Mouse (Mus musculus) left cerebral cortex, postnatal 36 days (tissue): ENCODE measurements around the gene Macrod2. TPM values are rescaled to one million over a fixed set of nuclear protein-coding genes. Genes with fewer than 3 reads are reported as not detected.
A peak's percentile ranks its signal among the peaks of the same experiment; 100 is the strongest.

Source experiments
- DNase-seq, 2 experiments: peaks; one replicate each; pipeline ENCODE4 v3.0.0; 2021 to 2022; ENCODE audit warnings: low spot score in 2 of 2, mixed read lengths in 1 of 2
- intact Hi-C: fragments of 180-260 bp; cut with DNase I; formaldehyde crosslinking; loops from one replicate; pipeline ENCODE4 v1.15.1; 2025
- total RNA-seq, 2 experiments: library from RNA; stranded (reverse); gene quantifications; 2 replicates each; pipeline ENCODE4 v1.2.3; 2021

The Macrod2 gene
- 10 to 100 TPM; 47.2 to 55.6 TPM for total RNA-seq

DNA sequence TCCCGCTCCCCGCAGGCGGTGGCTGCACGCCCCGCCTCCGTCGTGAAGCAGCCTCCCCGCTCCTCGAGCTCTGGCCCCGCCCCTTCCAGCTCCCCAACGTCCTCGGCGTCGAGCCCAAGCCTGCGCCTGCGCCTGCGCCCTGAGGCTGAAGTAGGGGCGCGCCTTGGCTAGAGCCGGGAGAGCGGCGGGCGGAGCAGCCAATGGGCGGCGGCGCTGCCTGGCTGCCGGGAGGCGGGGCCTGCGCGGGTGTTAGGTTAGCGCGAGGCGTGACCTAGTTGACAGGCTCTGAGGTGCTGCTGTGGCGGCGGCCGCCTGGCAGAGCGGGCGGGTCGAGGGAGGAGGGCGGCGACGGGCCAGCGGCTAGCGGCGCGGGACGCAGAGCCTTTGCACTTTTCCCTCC, at the start of gene Macrod2:
TSS of gene Macrod2 (plus strand) at position 131 of the 400 bp plus-strand sequence.
- intact Hi-C loops: loop anchor here (5.0 to 10.0 kb wide), 2 partner anchors 193 to 220 kb away; partner anchors contain the start of genes Esf1 and Ndufaf5
- peak; percentile 96 to 99 for DNase-seq

DNA sequence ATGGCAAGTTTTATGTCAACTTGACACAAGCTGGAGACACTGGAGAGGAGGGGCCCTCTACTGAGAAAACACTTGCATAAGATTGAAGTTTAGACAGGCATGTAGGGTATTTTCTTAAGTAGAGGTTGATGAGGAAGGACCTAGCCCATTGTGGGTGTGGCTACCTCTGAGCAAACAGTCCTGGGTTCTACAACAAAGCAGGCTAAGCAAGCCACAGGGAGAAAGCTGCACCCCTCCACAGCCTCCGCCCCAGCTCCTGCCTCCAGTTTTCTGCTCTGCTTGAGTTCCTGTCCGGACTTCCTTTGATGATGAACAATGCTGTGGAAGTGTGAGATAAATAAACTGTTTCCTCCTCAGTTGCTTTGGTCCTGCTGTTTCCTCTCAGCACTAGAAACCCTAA, 35.2 kb upstream of the Macrod2 start:
- no peak for DNase-seq
- intact Hi-C loops: no loop called here

DNA sequence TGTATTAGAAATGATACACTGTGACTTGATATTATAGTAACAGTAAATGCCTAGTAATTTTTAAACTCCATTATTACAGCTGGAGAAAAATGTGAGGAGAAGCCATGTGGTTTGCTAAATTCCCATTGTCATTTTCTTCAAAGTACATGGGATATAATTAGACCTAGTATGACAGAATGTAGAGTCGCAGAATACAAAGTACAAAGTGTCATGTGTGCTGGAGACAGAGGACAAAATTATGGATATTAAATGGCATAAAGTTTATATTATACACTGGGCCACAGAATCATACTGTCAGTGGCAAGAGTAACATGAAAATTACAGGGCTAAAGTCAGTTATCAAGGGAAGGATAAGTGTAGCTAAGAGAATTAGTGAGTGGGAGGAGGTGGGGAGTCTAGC, 30.3 kb upstream of the Macrod2 start:
- no peak for DNase-seq
- intact Hi-C loops: no loop called here

DNA sequence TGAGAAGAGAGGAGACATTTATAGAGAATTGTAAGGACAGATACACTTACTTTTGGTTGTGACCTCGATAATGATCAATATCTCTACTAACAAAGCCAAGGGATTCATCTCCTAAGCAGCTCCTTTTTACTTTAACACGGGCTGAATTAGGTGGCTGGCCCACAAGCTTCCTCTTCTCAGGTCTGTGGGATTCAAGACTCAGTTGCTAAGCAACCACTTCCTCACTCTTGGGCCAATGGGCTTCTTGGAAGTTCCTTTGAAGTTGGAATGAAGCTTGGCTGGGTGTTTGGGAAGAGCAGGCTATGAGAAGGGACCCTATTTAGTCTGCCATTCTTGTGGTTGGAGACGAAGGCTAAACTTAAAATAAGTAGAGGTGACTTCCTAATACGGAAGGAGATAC, 5.6 kb upstream of the Macrod2 start, which contains the start of gene Sel1l2:
TSS of gene Sel1l2 (minus strand) at position 182 of the 400 bp plus-strand sequence.
- DNase-seq: no peak
- intact Hi-C loops: no loop called here

DNA sequence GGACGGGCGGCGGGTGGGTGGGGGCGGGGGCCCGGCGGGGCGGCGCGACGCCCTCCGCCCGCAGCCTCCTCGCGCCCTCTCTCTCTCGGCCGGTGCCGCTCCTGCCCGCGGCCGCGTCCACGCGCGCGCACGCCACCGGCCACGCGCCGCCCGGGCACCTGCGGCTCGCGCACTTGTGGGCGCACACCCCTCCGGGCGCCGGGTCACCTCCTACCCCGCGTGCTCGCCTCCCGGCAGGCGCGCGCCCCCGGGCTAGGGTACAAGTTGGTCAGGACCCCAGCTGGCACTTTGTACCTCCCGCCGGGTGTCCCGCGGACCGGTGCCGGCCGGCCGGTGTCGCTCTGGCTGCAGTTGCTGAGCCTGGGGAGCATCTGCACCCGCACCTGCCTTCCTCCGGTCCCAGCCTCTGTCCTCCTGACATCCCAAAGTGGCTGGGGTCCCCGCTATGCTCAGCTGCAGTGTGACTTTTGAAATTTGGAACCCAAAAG, 679 bp downstream of the Macrod2 start:
- peak; percentile 37 to 55 for DNase-seq
- intact Hi-C loops: loop anchor here (5.0 to 10.0 kb wide), 2 partner anchors 193 to 221 kb away; partner anchors contain the start of genes Esf1 and Ndufaf5

DNA sequence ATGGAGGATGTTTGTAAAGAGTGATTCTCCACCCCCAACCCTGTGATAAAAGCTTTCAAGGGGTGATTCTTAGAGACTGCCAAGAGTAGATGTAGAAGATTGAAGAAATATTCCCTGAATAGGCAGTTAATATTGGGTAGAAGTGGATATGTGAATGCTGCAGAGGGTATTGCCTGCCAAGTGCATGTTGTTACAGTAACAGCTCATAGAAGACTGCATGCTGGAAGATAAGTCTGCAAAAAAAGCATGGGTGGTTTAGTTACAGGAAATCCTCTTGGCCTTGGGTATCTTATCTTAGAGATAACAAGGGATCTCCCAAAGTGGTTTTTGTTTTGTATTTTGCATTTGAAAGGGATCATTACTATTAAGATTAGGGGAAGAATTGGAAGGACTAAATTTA, 30.7 kb downstream of the Macrod2 start:
- intact Hi-C loops: loop anchor here (2.0 to 5.0 kb wide), 2 partner anchors 224 to 255 kb away; partner anchors contain the start of genes Esf1 and Ndufaf5
- DNase-seq: no peak

DNA sequence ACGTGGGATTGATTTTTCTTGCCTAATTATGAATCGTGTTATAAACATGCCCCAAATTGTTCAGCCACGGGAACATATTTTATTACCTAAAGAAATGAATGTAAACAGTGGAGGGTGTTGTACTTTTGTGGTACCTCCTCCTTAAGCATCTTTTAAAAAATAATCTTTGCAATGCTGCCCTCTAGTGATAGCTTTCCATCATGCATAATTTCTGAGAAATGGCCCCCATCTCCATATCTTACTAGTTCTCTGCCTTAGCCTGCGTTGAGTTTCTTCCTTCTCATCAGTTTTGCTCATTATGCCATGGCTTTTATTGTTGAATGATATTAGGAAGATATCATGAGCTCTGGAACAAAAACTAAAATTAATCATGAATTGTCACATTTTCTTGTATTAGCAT, 32.2 kb downstream of the Macrod2 start:
- no peak for DNase-seq

DNA sequence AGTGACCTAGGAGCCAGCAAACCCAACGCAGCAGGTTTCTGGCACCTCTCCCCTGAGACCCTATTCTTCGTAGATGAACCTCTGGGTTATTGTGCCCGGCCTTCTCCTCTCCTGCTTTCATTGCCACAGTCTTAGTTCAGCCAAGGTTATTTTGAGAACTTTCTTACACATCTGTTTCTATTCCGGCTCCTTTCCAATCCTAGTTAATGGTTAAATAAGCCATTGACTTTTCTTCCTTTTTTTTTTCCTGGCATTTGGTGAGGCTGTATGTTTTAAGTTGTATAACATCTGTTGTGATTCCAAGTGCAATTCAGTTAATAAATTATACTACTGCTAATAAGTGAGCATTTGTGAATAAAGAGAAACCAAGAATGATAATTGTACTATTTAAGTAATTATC, 44.0 kb downstream of the Macrod2 start:
- intact Hi-C loops: no loop called here
- no peak for DNase-seq

More for the DNA sequence above, 32.2 kb downstream of the Macrod2 start:
- intact Hi-C loops: loop anchor here (2.0 to 5.0 kb wide), 2 partner anchors 225 to 256 kb away; partner anchors contain the start of genes Esf1 and Ndufaf5

DNA sequence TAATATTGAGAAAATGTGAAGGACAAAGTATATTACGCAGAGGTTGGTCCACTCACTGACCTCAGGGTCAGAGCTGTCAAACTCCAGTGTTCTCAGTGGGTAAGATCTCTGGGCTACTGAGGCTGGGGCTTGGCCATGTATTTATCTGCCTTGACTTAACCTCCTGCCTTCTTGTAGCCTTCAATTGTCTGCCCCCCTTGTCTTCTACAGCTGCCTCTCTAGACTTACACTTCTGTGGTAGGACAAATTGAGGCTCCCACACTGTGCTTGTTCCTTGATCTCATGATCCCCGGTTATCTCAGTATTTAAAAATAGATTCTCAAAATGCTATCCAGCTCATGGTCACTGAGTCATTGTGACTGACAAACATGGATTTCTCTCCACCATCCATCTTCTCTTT, 53.5 kb downstream of the Macrod2 start:
- intact Hi-C loops: no loop called here
- no peak for DNase-seq

DNA sequence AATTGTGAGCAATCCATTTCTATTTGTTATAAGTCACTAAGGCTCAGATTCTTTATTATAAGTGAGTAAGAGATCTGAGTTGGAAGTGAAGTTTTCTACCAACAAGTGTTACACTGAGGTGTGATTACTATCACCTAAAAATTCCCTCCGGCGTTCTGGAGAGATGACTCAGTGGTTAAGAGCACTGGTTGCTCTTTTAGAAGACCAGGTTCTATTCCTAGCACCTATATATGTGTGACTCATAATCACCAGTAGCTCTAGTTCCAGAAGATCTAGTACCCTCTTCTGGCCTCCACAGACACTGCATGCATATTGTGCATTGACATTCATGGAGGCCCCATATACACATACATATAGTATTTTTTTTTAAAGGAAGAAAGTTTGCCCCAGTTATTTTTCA, 80.7 kb downstream of the Macrod2 start:
- DNase-seq: no peak
- intact Hi-C loops: no loop called here

DNA sequence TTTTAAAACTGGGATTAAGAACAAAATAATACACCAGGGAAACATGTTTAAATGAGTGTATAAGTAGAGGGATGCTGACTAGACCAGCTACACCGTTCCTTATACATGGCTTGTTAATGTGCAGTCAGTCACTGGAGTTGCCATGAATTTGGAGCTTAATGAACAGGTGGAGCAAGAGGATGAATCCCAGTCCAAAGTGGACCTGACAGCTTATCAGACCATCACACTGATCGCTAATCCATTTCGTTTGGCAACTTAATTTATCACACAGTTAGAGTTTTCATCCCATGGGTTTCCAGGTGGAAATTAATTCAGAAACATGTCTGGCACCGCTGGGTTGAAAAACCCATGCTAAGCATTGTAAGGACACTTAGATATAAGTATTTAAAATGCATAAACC, 81.8 kb downstream of the Macrod2 start:
- intact Hi-C loops: no loop called here

DNA sequence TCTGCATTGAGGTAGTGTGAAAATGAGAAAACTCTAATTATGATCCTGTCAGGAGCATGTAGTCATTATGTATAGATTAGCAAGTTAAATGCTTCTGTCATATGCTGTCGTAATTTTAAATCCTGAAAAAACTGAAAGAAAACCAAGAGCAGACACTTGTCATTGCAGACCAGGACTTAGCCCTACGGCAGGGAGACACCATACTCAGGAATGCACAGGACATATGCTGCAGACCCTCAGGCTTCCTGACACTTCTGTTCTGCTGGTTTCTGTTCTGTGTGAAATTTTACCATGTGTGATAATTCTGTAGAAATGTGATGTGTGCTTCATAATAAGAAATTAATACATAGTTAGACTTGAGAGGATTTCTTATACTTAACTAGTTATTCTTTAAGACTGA, 87.5 kb downstream of the Macrod2 start:
- intact Hi-C loops: no loop called here
- no peak for DNase-seq

More for the DNA sequence above, 81.8 kb downstream of the Macrod2 start:
- no peak for DNase-seq

DNA sequence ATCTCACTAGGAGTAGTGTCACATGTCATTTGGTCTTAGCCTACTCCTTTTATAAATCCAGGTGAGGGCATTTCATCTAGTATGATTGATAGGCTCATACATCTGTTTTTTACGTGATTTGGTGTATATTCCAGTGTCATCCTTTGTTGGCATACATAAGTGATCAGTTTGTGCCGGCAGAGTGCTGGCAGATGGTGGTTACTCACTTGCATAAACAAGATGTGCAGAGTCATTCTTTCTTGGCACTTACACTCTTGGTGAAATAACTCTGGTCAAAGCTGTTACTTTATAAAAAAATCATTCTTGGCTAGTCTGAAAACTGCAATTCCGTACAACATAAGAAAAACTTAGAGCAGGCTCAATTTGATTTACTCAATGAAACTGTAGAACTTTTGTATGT, 102.6 kb downstream of the Macrod2 start:
- peak; percentile 13 to 23 for DNase-seq
- intact Hi-C loops: no loop called here

DNA sequence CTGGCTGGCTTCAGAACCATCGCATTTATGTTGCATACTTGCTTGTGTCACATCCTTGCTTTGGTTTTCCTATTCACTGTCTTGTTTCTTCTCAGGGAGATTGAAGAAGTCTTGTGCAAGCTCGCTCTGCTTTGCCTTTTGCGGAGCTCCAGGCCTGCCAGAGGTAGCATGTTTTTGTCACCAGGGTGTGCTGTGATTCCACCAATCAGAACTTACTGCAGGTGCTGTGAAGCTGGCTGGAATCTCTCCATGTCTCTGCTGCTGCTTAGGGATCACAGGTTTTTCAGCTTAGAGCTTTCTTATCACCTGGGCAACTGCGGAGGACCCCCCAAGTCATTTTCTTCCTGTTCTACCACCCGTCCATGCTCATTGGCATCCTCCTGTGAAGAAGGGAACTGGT, 105.8 kb downstream of the Macrod2 start:
- peak; percentile 50 to 57 for DNase-seq
- intact Hi-C loops: no loop called here

DNA sequence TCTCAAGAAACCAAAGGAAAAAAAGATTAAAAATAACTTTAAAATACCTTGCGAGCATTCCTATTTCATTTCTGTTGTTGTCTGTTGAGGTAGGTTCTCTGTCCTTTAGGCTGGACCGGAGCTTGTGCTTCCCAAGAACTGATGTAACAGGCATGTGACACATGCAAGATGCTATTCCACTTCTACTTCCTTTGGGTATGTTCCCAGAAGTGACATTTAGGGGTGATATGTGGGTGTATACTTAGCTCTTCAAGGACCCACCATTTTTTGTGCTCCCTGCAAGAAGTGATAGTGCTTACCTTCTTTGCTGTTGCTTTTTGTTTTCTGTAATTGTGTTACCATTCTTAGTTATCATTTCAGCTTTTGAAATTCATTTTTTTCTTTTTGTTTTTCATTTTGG, 126.4 kb downstream of the Macrod2 start:
- intact Hi-C loops: no loop called here
- no peak for DNase-seq

DNA sequence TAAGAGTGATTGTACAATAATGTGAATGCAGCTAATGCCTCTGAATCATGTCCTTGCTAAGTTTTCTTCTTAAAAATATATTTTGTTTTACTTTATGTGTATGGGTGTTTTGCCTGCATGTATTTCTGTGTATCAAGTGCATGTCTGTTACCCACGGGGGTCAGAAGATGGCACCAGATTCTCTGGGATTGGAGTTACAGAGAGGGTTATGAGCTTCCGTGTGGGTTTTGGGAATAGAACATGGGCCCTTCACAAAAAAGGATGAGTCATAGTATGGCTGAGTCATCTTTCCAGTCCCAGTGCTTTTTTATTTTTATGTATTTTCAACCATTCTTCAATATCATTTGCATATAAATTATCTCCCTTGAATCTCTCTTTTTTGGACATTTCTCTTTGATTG, 135.1 kb downstream of the Macrod2 start:
- intact Hi-C loops: loop anchor here (10.0 kb wide), 1 partner anchor 135 kb away; no protein-coding TSS in a partner anchor
- DNase-seq: peak in 1 of 2 experiments; percentile 11

DNA sequence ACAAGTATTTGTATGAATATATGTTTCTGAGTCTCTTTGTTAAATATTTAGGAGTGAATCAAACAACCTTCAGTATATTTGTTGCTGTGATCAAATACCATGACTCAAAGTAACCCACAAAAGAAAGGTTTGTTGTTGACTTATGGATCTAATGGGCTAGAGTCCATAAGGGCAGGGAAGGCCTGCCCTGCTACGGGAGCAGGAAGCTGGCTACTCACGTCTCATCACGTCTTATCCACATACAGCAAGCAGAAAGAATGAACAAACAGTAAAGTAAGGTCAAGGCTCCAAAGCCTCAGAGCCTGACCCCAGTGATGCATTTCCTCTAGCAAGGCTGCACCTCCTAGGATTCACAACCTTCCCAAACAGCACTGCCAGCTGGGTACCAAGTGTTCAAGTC, 136.9 kb downstream of the Macrod2 start:
- intact Hi-C loops: loop anchor here (10.0 kb wide), 1 partner anchor 133 kb away; no protein-coding TSS in a partner anchor

DNA sequence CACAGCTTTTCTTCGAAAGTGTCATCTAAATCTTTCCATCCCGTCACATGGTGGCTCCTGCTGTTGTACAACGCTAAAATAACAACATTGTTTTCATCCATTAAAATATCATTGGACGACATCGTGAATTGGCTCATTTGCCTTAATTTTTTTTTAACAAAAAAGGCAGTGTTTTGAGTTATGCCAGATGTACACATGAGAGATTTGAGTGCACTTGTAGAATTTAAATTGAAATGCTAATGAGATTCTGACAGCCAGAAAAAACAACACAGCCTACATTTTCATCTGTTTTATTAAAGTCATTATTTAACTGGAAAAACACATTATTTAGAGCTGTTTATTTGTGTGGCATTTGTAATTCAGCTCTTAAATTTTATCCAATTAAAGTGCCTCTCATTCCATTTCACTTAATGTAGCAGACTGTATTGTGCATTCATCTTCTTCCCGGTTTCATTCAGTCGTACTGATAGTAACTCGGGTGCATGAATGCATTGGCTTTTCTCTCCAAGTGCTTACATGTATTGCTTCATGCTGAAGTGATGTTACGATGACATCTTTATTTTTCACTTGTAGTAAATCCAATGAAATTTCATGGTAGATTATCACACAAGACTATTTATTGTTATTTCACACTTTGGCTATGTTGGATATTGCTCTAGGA, 137.9 kb downstream of the Macrod2 start:
- intact Hi-C loops: loop anchor here (10.0 kb wide), 1 partner anchor 132 kb away; no protein-coding TSS in a partner anchor

More for the DNA sequence above, 136.9 kb downstream of the Macrod2 start:
- DNase-seq: no peak

DNA sequence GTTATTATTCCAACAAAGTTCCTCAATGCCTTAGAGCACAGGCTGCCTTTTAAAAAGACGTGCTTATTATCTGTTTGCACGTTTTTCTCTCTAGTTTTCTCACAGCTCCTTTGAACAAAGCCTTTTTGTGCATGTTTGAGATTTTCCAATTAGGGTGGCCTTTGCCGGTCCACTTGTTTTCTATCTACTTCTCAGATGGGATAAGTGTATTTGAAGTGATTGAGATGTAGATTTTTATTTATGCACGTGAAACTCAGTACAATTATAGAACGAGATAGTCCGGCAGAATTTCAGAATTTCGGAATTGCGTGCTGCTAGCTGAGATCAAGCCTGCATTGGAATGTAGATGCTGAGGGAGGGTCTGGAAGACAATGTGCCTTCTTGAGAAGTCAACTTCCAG, 138.5 kb downstream of the Macrod2 start:
- intact Hi-C loops: loop anchor here (10.0 kb wide), 1 partner anchor 131 kb away; no protein-coding TSS in a partner anchor
- DNase-seq: no peak

More for the DNA sequence above, 137.9 kb downstream of the Macrod2 start:
- no peak for DNase-seq

DNA sequence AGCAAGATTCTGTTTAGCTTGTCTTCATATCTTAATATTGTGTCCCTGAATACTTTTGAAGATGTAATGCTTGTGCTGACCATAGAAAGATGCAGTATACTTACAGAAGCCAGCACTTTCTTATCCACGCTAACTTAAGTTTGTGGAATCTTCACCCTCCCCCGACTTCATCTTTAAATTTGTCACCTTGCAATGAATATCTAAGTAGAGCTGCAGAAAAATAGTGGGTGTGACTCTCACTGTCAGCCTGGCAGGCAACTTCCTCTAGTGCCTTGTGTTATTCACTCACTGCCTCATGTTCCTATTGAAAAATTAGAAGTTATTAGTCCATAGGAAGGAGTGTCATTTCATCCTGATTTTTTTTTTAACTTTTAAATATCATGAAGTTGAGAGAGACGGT, 139.5 kb downstream of the Macrod2 start:
- no peak for DNase-seq
- intact Hi-C loops: loop anchor here (10.0 kb wide), 1 partner anchor 130 kb away; no protein-coding TSS in a partner anchor
